Mouse (Mus musculus) telencephalon, adult 2 months (tissue): Measurements from ENCODE around the gene Ccdc136.
"Not testable (repeated sequence)": the region's sequence is repeated elsewhere in the genome, so short reads cannot be mapped to it uniquely, and the experiment has no call there.

Experiments used
- DNase-seq: peaks from one replicate; pipeline ENCODE4 v3.0.0-alpha.2; 2011; ENCODE audit warnings: low read depth, low spot score

The Ccdc136 gene

DNA sequence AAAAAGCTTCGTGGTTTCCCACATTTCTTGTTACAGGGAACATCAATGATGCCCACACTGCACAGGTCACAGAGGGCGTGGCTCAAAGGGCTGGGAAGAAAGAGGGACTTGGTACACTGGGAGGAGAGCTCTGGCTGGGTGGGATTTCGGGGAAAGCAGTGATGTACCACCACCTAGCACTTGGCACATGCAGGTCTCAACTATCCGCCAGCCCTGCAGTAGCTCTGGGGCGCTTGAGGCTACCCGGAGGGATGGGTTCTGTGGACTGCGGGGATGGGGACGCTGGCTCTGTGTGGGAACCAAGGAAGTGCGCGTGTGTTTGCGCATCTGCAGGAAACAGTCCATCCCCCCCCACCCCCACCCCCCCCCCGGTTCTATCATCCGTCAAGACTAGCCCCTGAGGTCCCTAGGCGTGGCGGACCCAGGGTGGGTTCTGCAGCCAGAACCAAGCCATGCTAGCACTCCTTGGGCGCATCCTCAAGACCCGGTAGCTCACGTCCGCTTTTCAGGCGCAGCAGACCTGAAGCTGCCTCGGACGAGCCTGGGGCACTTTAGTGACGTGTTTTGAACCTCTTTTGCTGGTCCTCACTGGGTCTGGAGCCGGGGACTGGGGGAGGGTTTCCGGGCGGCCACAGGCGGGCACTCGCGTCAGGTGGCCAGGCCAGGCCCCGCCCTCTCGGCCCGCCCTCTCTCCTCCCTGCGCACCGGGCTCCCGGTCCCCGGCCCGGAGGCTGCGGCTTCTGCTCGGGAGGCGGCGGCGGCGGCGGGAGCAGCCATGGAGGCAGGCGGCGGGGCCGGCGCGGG, at the start of gene Ccdc136:
Ccdc136 (plus strand) TSS at position 400 of the 804 bp plus-strand sequence.
- DNase-seq, result peak; percentile 47

DNA sequence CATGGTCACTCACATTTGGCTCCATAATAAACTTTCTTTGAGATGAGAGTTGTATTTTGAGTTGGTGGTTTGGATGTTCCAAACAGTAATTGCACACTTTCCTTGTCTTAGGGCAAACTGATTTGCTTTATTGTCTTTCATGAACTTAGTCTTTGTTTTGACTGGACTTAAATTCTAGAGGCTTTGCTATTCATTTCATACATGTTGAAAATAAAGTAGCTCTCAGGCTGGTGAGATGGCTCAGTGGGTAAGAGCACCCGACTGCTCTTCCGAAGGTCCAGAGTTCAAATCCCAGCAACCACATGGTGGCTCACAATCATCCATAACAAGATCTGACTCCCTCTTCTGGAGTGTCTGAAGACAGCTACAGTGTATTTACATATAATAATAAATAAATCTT, 49.6 kb upstream of the Ccdc136 start:
- not testable (repeated sequence) for DNase-seq

DNA sequence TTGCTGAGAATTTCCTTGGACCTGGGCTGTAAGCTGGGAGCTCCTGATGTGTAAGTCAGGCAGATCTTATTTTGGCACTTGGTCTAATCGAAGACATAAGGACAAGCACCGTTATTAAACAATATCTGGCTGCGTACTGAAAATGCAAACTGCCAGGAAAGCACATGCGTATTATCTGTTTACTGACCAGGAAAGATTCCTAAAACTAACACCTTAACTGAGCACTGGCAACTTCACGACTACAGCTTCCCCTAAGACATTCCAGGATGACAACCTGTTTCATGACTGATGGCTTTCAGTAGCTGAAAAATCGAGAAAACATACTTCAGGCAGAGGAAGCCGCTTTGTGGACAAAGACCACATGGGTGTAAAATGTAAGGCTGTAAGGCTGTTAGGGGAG, 48.9 kb upstream of the Ccdc136 start:
- no peak for DNase-seq

DNA sequence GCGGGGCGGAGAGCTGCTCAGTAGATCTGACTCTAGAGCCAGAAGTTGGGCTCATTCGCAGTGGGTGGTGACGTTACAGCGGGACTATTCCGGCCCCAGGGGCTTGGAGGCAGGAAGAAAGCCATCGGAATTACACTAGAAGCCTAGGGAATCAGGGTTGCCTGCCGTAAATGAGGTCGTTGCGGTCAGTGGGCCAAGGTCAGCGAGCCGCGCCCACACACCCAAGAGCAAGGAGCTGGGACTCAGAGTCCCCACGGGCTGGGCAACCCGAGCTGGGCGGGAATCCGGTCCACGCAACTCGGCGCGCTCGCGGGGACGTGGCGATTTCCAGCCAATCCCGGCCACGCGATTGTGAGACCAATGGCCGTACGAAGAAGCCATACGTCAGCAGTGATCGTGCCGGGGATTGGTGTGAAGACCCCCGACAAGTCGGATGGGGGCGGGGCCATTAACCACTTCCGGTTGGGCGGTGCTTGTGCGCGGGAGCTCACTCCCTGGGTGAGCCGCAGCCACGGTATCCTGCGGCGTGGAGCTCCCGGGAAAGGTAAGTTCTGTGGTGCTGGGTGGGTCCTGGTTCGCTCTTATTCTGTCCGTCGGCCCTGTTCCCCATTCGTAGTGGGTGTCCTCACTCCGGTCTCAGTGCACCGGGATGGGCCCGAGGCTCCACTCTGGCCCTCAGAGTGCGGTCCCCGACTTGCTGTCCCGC, 48.3 kb upstream of the Ccdc136 start, which contains the start of gene Calu:
Calu (plus strand) TSS at position 405 of the 706 bp plus-strand sequence.
- DNase-seq, result peak; percentile 98

DNA sequence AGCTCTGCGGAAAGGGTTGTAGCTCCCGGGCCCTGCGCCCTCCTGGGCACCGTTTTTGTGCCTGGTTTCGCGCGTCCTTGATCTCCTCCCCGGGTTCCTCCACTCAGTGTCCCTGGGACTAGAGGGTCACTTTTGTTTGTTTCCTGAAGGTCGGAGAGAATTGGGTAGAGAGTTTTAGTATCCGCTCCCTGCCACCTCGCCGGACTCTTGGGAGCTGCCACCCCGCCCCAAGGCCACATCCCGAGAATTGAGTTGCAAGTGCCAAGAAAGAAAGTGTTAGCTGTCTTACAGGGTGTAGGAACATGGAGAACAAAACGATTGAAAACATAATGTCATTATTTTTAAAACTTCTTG, 47.8 kb upstream of the Ccdc136 start:
- no peak for DNase-seq

DNA sequence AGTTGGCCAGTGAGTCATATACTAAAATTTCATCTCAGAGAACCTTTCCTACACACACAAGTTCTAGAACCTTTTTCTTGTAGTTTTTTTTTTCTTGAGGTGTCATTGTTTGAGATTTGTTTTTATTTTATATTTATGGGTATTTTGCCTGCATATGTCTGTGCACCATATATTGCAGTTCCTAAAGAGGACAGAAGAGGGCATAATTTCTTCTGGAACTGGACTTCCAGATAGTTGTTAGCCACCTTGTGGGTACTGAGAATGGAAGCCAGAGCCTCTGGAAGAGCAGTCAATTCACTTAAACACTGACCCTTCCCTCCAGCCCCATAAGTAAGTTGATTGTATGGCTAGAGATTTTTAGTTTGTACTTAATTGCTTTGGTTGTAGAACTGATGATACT, 44.5 kb upstream of the Ccdc136 start:
- no peak for DNase-seq

DNA sequence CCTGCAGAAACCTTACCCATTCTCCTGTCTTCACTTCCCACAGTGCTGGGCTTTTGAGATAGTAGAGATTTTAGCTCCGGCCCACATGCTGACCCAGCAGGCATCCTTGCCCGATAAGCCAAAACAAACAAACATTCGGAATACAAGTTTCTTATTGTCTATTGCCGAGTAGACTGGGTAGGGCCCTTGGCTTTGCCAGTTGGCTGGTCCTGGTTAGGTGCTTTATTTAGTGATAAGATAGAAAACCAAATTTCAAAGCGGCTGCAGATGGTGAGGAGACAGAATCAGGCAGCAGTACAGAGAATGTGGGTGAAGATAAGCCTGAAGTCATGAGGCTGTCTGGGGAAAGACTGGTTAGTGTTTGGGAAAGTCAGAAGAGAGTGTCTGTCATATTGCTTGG, 43.3 kb upstream of the Ccdc136 start:
- no peak for DNase-seq

DNA sequence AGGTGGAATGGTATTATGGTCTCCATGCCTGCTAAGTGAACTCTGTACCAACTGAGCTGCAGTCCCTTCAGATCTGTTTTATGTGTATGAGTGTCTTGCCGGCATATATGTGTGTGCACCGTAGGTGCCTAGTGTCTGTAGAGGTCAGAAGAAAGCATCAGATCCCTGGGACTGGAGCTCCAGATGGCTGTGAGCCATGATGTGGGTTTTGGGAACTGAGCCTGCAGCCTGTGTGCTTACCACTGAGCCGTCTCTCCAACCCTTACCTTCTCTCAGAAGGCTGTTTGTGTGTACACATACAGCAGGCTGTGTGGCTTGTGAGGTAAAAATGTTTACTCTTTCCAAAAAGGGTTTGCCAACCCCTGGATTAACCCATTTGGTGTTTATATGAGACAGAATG, 36.7 kb upstream of the Ccdc136 start:
- no peak for DNase-seq

DNA sequence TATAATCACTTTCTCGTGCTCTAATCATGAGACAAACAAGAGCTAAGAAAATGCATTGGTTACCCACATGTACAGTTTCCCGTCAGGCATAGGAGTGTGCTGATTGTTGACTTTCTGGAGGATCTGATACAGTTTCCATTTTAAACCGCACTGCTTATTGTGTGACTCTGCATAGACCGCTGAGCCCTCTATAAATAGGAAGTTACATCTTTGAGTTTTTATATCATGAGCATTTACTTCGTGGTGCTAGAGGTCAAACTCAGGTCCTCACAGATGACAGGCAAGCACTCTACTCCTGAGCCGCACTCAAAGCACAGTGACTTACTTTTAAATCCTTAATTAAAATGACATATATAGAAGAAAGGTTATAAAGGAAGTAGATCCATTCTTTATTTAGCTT, 35.9 kb upstream of the Ccdc136 start:
- no peak for DNase-seq

DNA sequence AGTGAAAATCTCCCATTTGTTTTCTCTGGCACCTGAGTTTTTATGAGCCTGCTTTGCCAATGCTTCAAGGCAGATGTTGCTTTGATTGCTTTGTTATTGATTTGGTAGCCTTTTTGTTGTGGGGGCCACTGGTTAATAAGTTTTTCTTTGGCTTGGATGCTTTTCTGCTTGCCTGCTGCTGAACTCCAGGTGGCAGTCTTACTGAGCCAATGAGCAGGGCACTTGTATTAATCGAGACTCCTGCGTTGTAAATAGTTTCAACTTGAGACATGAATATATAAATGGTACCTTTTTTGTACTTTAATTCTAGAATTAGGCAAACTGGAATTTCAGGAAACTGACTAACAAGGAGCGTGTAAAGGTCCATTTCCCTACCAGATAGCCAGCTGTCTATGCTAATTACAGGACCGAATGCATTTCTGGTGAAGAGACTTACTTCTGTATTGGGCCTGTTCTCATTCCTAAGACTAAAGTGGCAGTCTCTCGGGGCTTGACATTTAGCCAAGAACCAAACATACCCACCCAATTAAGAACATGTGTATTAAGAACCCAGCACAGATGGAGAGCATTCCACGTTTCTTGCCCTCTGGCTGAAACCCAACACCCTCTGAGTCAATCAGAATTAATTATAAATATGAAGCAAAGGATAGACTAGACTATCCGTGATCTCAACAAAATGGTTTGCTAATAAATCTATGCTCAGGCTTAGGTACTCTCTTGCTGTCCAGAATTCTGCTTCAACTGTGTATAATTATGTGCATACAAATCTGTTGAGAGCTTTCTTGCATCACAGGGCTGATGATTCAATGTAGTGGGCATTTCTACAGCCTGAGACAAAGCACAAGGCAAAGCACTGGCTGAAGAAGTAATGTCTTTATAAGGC, 33.6 kb upstream of the Ccdc136 start:
- no peak for DNase-seq

DNA sequence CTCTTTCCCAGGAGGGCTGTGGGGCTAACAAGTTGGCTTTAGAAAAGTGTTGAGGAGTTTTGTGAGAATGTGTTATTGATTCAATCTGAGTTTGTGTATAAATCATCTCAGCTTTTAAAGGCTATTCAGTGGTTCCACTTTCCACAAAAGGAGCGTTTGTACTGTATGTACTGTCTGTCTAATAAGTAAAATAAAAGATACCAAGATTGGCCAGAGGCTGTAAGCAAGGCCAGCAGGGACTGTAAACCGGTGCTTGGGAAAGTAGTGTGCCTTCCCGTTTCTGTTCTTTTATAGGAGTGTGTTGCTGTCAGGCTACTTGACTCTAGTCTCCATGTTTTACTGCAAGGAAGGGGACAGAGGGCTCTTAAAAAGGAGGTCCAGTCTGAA, 33.0 kb upstream of the Ccdc136 start:
- no peak for DNase-seq

DNA sequence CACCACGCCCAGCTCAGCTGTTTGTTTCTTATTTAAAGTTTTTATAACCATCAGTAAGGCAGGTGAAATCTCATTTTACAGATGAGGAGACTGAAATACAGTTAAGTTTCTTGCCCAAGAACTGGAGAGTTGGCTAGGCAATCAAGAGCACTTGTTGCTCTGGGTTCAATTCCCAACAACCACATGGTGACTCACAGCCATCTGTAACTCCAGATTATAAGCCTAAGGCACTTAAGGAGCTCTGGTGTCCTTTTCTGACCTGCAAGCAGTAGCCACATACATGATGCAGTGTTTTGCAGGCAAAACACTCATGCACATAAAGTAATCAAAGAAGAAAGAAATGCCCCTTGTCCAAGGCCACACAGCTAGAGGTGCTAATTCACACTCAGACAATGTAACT, 30.8 kb upstream of the Ccdc136 start:
- DNase-seq, result no peak

DNA sequence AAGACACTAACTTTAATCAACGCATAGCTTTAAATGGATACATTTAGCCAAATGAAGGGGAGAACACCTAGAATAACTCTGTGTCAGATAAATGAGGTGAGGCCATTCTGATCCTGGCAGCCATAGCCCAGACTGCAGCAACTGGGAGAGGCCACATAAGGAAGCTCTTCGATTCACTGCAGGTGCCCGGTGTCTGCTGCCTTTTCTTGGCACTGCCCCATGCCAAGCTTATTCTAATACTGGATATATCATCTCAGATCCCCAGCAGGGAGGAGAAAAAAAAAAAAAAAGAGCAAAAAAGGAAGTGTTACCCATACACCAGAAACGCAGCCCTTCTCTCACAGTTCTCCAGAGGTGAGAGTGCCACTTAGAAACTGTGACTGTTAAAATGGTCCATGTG, 18.7 kb upstream of the Ccdc136 start:
- no peak for DNase-seq

DNA sequence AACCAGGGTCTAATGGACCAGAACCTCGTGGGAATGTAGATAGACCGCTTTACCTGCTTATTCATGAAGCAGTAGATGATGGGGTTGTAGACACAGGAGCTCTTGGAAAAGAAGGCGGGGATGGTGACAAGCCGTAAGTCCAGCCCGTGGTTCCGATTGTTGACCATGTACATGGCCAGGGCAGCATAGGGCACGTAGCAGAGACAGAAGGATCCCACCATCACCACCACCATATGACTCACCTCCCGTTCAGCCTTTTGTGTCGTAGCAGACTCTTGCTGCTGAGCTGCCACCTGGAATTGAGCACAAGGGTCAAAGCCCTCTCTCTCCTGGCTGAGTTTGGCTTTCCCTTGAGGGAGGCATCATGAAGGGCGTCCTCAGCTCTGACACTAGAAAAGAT, 17.4 kb upstream of the Ccdc136 start:
- DNase-seq, result no peak

DNA sequence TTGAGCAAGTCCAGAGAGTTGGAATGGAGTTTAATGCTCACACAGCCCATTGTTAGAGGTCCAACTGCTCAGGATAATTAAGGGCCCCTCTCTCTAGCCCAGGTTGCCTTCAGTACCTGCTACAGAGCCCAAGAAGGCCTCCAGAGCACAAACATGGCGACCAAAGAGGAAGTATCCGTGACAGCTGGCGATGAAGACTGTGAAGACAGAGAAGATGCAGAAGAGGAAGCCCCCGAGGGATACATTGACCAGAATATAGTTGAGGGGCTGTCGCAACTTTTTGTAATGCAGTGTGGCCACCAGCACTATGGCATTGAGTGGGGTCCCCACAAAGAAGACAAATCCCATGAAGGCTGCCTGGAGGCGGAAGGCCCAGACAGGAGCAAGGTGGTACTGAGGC, 16.2 kb upstream of the Ccdc136 start:
- no peak for DNase-seq

DNA sequence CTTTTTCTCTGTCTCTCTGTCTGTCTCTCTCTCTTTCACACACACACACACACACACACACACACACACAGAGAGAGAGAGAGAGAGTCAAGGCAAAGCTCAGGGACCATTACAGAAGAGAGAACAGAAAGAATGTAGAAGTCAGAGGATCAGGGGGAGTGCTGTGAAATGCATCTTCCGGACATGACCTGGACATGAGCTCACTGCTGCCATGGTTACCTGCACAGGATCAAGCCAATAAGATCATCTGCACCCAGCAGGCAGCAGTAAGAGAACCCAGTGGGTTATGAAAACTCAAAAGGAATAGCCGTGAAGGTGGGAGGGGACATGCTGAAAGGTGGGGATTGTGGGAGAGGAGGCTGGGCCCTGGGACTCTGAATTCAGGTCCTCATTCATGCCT, 13.7 kb upstream of the Ccdc136 start:
- DNase-seq, result no peak

DNA sequence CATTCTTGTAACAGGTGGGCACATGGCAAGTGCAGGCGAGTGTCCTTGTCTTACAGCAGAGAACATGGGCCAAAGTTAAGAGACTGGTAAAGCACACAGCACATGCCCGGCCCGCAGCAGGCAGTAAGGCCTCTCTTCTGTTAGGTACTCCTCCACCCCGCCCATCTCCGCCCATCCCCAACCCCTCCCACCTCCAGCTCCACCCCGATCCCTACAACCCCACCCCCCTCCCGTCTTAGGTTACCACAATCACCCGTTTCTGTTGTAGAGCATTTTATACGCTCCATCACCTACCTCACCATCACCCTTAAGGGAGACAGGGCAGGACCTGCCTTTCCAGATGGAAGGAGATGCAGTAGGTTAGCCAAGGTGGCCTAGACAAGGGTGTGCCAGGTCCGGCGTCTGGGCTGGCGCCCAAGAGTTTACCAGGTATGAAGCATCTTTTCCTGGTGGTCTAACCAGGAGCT, 8.0 kb upstream of the Ccdc136 start, which contains the start of gene Opn1sw:
Opn1sw (minus strand) TSS at position 417 of the 467 bp plus-strand sequence.
- DNase-seq, result no peak

DNA sequence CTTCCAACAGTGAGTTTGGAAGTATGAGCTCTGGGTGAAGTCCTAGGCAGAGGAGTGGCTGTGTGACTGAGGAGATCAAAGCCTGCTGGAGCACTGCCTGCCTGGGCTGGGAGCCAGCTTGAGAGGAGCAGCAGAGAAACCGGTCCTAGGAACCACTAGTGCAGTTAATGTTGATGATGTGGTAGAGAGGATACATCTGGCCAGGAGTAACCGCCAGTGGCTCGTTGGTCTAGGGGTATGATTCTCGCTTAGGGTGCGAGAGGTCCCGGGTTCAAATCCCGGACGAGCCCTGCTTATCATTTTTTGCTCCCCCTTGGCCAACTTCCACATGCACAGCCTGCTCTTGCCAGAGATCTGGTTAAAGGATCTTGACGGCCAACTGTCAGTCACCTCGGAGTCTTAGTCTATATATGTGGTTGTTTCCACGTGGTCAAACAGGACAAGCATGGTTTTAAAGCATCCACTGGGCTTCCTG, 7.5 kb upstream of the Ccdc136 start:
- peak; percentile 43 for DNase-seq

DNA sequence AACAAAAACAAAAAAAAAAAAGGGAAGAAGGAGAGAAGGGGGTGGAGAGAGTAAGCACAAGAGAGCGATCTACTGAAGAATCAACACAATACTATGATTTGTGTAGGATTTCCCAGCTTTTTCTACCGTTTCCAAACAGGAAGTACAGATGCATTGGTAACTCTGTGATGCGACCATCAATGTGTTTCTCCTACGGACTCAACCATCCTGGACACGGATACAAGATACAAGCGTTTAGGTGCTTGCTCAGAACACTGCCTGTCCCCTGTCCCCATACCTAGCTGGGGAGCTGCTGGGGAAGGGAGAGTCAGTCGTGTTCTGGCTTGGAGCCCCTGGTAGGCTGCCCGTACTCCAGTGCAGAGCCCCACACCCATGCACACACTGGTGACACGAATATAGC, 6.7 kb upstream of the Ccdc136 start:
- DNase-seq, result no peak

DNA sequence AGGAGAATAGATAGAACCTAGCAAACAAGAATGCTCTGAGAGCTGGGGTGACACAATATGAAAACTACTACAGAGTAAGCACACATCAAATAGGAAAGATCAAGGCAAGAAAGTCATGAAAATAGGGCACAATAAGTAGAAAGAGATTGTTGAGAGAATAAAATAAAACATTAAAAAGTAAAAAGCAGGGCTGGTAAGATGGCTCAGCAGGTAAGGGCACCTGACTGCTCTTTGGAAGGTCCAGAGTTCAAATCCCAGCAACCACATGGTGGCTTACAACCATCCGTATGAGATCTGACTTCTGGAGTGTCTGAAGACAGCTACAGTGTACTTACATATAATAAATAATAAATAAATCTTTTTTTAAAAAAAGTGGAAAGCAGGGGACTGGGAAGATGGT, 5.6 kb upstream of the Ccdc136 start:
- DNase-seq, result not testable (repeated sequence)

DNA sequence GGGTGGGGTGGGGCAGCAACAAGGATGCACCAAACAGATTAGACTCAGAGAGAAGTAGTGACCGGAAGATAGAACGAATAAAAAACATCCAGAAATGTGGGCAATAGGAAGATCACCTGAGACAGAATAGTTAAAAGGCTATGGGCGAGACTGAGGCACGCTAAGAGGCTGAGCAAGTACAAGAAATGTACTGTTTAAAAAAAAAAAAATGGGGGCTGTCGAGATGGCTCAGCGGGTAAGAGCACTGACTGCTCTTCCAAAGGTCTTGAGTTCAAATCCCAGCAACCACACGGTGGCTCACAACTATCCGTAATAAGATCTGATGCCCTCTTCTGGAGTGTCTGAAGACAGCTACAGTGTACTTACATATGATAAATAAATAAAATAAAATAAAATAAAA, 4.9 kb upstream of the Ccdc136 start:
- not testable (repeated sequence) for DNase-seq

DNA sequence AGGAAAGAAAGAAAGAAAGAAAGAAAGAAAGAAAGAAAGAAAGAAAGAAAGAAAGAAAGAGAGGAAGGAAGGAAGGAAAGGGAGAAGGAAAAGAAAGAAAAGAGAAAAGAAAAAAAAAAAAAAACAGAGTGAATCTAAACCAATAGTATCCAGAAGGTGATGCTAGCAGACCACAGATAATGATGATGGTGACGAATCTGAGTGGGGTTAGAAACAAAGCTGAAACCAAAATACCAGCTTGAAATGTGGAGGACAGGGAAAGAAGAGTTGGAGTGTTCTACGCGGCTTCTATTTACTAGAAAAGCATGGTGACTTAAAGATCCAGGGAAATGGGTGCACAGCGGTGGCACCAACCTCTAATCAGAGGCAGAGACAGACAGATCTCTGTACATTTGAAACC, 4.3 kb upstream of the Ccdc136 start:
- no peak for DNase-seq
